Mouse (Mus musculus): ENCODE results near the gene Cct4. TPM values are rescaled to one million over a fixed set of nuclear protein-coding genes. Genes with fewer than 3 reads are reported as not detected.
A peak's percentile ranks its signal among the peaks of the same experiment; 100 is the strongest.

The Cct4 gene
- polyA plus RNA-seq, 1 experiment, result 77.8 TPM

- DNase-seq (ENCODE audit: extremely low spot score in 1 of 2, low spot score in 1 of 2), result peak; percentile 86 to 97
These were observed 8.1 kb upstream of the Cct4 start, which contains the start of the genes Gm28048 and Commd1 for GRCm38 (mm10) chr11:22981984-22982757. Gene Gm28048, minus strand, starts transcription at chr11:22982090. Gene Commd1, minus strand, starts transcription at chr11:22982382.

GRCm38 (mm10) chr11:22982846-22983245, 7.5 kb upstream of the Cct4 start:
- DNase-seq (ENCODE audit: extremely low spot score in 1 of 2, low spot score in 1 of 2), result no peak

- DNase-seq (ENCODE audit: extremely low spot score in 1 of 2, low spot score in 1 of 2), result no peak
These were observed 4.8 kb upstream of the Cct4 start for GRCm38 (mm10) chr11:22985510-22985909.

GRCm38 (mm10) chr11:22987357-22987756, 3.0 kb upstream of the Cct4 start:
- peak in 1 of 2 experiments; percentile 88 for DNase-seq (ENCODE audit: extremely low spot score in 1 of 2, low spot score in 1 of 2)

GRCm38 (mm10) chr11:22989786-22990185, 533 bp upstream of the Cct4 start:
- DNase-seq (ENCODE audit: extremely low spot score in 1 of 2, low spot score in 1 of 2), result no peak

- DNase-seq (ENCODE audit: extremely low spot score in 1 of 2, low spot score in 1 of 2), result no peak
These were observed 1.0 kb downstream of the Cct4 start for GRCm38 (mm10) chr11:22991218-22991835.

GRCm38 (mm10) chr11:22994271-22994670, 4.0 kb downstream of the Cct4 start:
- DNase-seq (ENCODE audit: extremely low spot score in 1 of 2, low spot score in 1 of 2), result no peak

- DNase-seq (ENCODE audit: extremely low spot score in 1 of 2, low spot score in 1 of 2), result no peak
These were observed 5.1 kb downstream of the Cct4 start for GRCm38 (mm10) chr11:22995461-22995860.

- DNase-seq (ENCODE audit: extremely low spot score in 1 of 2, low spot score in 1 of 2), result no peak
These were observed 8.0 kb downstream of the Cct4 start for GRCm38 (mm10) chr11:22998308-22998707.

GRCm38 (mm10) chr11:23005276-23005675, 15.0 kb downstream of the Cct4 start:
- DNase-seq (ENCODE audit: extremely low spot score in 1 of 2, low spot score in 1 of 2), result no peak

GRCm38 (mm10) chr11:23007166-23007480, 16.8 kb downstream of the Cct4 start:
- DNase-seq (ENCODE audit: extremely low spot score in 1 of 2, low spot score in 1 of 2), result no peak

- peak; percentile 93 to 94 for DNase-seq (ENCODE audit: extremely low spot score in 1 of 2, low spot score in 1 of 2)
These were observed 17.3 kb downstream of the Cct4 start, which contains the start of gene Fam161a for GRCm38 (mm10) chr11:23007481-23008180. Gene Fam161a, plus strand, starts transcription at chr11:23007531.

GRCm38 (mm10) chr11:23008181-23008823, 18.0 kb downstream of the Cct4 start:
- DNase-seq (ENCODE audit: extremely low spot score in 1 of 2, low spot score in 1 of 2), result peak; percentile 55 to 76

GRCm38 (mm10) chr11:23008824-23009200, 18.5 kb downstream of the Cct4 start:
- no peak for DNase-seq (ENCODE audit: extremely low spot score in 1 of 2, low spot score in 1 of 2)

- DNase-seq (ENCODE audit: extremely low spot score in 1 of 2, low spot score in 1 of 2), result no peak
These were observed 22.8 kb downstream of the Cct4 start for GRCm38 (mm10) chr11:23013096-23013495.

- DNase-seq (ENCODE audit: extremely low spot score in 1 of 2, low spot score in 1 of 2), result no peak
These were observed 23.4 kb downstream of the Cct4 start for GRCm38 (mm10) chr11:23013580-23014294.

GRCm38 (mm10) chr11:23014996-23015395, 24.7 kb downstream of the Cct4 start:
- no peak for DNase-seq (ENCODE audit: extremely low spot score in 1 of 2, low spot score in 1 of 2)

GRCm38 (mm10) chr11:23017943-23018342, 27.6 kb downstream of the Cct4 start:
- no peak for DNase-seq (ENCODE audit: extremely low spot score in 1 of 2, low spot score in 1 of 2)

- DNase-seq (ENCODE audit: extremely low spot score in 1 of 2, low spot score in 1 of 2), result no peak
These were observed 29.9 kb downstream of the Cct4 start for GRCm38 (mm10) chr11:23020116-23020770.

- DNase-seq (ENCODE audit: extremely low spot score in 1 of 2, low spot score in 1 of 2), result no peak
These were observed 30.5 kb downstream of the Cct4 start for GRCm38 (mm10) chr11:23020841-23021240.
